Mouse (Mus musculus): ENCODE data around the gene Gm43064. TPM values are rescaled to one million over a fixed set of nuclear protein-coding genes. Genes with fewer than 3 reads are reported as not detected.

The Gm43064 gene
- 0.18 and 0.27 TPM in 2 replicates for polyA plus RNA-seq (2016; fragmentation: Nextera tagmentation; extraction: Ambion mirVana)

DNA sequence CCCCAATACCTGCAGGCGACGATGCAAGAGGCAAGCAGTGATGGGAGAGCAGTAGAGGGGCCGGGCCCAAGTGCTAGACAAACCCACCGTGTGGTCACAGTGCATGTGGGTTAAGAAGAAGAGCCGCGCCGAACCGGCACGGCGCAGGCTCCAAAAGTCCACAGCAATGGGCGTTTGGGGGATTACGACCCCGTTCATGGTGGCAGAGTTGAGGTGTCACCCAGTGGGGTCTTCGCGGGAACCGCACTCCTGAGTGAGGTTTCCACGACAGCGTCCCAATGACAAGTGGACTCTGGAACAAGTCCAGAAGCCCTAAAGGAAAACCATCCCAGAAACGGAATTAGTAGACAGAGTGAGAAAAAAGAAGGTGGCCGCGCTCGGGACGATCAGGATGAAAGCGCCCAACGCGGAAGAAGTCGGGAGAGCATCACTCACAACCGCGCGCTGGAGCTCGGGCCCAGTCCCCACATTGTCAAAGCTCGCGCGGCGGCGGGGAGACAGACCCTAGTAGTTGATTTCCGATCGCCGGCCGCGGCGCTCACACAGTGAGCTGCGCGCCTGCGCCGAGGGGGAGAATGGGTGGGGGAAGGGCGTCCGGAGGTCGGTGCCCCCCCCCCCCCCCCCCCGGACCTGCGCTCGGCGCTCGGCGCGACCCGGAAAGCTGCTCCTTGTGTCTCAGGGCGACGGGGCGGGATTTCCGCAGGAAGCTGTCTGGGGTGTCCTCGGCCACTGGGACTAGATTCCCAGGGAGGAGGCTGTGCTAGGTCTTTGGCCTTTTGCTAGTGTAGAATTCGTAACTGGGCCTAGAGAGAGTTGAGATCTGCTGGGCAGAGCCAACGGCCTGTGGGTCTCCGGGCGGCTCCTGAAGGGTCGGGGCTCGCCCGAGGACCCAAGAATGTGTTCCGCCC, at the start of gene Gm43064, which contains the start of the genes Dclre1b and Ap4b1:
TSS of gene Gm43064 (plus strand) at position 683 of the 908 bp plus-strand sequence.
TSS of gene Dclre1b (minus strand) at position 554 of the 908 bp plus-strand sequence.
TSS of gene Ap4b1 (plus strand) at position 630 of the 908 bp plus-strand sequence.
- WGBS, result under 1% methylated on average over 61 of the region's 70 CpGs
- peak within 1 kb of the TSS; percentile 82 for H3K4me3 ChIP-seq
- H3K9me3 ChIP-seq, result no peaks in the 10 kb centered on the region
- H3K4me2 ChIP-seq (replicated peaks), result peak within 1 kb of the TSS; percentile 75
- H3K36me3 ChIP-seq, result peaks cover 13% of the 10 kb centered on the region
- H3K4me1 ChIP-seq, result peaks cover 12% of the 10 kb centered on the region
- peak within 1 kb of the TSS; percentile 83 for H3K27ac ChIP-seq
- peak within 1 kb of the TSS; percentile 76 for H3K9ac ChIP-seq
- no peaks in the 10 kb centered on the region for H3K27me3 ChIP-seq
- ATAC-seq (ENCODE audit: insufficient number of reproducible peaks, insufficient read depth, low FRiP score, low TSS enrichment), result peak; percentile 93

DNA sequence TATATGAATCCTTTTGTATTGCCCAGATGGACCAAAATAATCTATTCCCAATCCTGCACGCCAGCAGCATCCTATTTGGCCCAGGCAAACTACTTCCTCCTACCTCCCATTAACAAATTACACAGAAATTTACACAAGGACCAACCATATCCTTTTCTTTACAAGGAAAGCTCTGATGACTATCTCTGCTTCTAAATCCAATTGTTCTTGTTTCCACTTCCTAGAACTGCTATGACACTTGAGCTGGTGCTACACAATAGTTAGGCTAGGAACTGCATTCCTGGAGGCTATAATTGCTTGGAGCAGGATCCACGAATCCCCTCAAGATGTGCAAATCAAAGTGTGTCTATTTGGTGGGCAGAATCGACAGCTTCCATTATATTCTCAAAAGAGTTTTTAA, 42.6 kb upstream of the Gm43064 start:
- Histone ChIP-seq H3K4me3 (no peak overlapping the region), H3K27ac (no peak overlapping the region), H3K9me3 (no peaks in the 10 kb centered on the region), H3K36me3 (peaks cover 27% of the 10 kb centered on the region), H3K9ac (no peak overlapping the region), H3K4me2 (replicated peaks) (no peak overlapping the region), H3K27me3 (no peaks in the 10 kb centered on the region), H3K4me1 (no peaks in the 10 kb centered on the region)
- no peak for ATAC-seq (ENCODE audit: insufficient number of reproducible peaks, insufficient read depth, low FRiP score, low TSS enrichment)
- 66% methylated on average over 3 of the region's 3 CpGs for WGBS

DNA sequence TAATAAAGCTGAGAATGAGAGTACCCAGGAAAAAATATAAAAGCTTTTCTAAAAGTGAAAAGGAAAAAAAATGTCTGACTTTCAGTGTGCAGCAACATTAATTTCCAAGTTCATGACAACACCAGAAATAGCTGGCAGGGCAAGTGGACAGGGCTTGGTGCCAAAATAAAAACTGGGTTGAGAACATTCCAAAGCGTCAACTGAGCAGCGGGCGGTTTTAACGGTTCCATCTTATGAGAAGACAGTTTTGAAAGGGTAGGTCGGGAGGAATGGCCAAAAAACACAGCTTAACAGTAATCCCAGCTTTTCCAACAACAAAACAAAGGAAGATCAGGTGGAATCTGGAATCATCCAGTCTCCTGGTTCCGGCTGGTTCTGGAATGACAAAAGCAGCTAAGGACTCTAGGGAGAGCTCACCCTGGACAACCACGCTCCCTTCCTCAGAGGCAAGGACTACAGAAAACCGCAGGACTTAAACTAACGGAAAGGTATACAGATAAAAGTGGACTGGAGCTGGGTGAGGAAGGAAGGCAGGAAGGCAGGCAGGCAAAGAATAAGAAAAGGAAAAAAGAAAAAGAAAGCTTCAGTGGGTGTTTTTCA, 37.7 kb upstream of the Gm43064 start:
- WGBS, result 83% methylated on average over 9 of the region's 9 CpGs
- no peak for ATAC-seq (ENCODE audit: insufficient number of reproducible peaks, insufficient read depth, low FRiP score, low TSS enrichment)

DNA sequence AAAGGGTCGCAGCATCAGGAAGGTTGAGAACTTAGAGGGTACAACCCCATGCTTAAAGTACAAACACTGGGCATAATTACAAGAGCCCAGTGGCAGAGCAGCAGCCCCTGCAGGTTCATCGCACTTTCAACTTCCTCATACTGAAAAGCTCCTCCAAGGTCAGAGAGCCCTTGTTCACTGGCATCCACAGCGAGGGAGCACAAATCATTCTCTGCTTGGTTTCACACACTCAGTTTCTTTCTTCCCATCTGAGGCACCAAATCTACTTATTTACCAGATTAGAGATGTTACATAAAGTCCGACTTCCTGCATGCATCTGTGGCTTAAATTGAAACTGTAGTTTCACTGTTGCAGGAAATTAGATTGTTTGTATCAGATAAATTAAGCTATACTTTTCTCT, 36.5 kb upstream of the Gm43064 start:
- Histone ChIP-seq H3K27ac (no peak overlapping the region), H3K27me3 (no peaks in the 10 kb centered on the region), H3K4me2 (replicated peaks) (no peak overlapping the region), H3K36me3 (peaks cover 16% of the 10 kb centered on the region), H3K4me3 (no peak overlapping the region), H3K4me1 (no peaks in the 10 kb centered on the region), H3K9ac (no peak overlapping the region), H3K9me3 (no peaks in the 10 kb centered on the region)
- no peak for ATAC-seq (ENCODE audit: insufficient number of reproducible peaks, insufficient read depth, low FRiP score, low TSS enrichment)
- WGBS, result 82% methylated on average over 4 of the region's 4 CpGs

More for the DNA sequence above, 37.7 kb upstream of the Gm43064 start:
- no peaks in the 10 kb centered on the region for H3K4me1 ChIP-seq
- H3K4me3 ChIP-seq, result no peak overlapping the region
- H3K27ac ChIP-seq, result no peak overlapping the region
- peaks cover 5% of the 10 kb centered on the region for H3K36me3 ChIP-seq
- H3K9ac ChIP-seq, result no peak overlapping the region
- H3K9me3 ChIP-seq, result no peaks in the 10 kb centered on the region
- H3K4me2 ChIP-seq (replicated peaks), result no peak overlapping the region
- no peaks in the 10 kb centered on the region for H3K27me3 ChIP-seq

DNA sequence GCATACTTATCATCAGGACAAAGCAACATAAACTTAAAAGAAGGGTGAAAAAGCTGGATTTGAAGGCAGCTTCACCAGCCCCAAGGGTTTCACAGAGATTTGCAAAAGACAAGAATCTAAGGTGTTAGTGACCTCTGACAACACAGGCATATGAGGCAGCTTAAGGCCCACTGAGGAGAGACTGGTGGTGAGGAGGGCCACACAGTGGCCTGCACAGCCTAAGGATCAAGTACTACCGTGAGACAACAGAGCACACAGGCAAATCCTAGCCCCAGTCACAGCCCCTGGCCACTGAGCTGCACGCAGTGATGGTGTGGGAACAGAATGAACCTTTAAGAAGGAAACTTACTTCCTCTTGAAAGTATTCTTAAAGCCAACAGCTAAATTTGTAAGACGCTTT, 35.9 kb upstream of the Gm43064 start:
- Histone ChIP-seq H3K27ac (no peak overlapping the region), H3K4me1 (no peaks in the 10 kb centered on the region), H3K9ac (no peak overlapping the region), H3K4me2 (replicated peaks) (no peak overlapping the region), H3K36me3 (peaks cover 19% of the 10 kb centered on the region), H3K4me3 (no peak overlapping the region), H3K27me3 (no peaks in the 10 kb centered on the region), H3K9me3 (no peaks in the 10 kb centered on the region)
- no peak; the same call in 1 of the 2 replicates for ATAC-seq (ENCODE audit: insufficient number of reproducible peaks, insufficient read depth, low FRiP score, low TSS enrichment)
- 79% methylated on average over 3 of the region's 3 CpGs for WGBS

DNA sequence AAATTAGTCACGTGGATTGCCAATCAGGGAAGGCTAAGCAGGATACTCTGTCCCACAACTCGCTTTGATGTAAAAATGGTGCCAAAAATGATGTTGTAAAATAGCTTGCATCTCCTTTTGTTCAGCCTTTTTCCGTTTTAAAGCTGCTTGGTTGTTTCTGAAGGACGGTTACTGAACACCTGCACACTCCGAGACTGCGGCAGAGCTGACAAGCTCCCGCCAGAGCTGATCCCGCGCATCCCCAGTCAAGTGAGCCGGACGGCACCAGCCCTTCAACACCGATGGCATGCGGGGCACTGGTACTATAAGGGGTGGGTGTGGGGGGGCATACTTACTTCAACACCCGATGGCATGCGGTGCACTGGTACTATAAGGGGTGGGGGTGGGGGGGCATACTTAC, 35.4 kb upstream of the Gm43064 start:
- H3K36me3 ChIP-seq, result peaks cover 15% of the 10 kb centered on the region

DNA sequence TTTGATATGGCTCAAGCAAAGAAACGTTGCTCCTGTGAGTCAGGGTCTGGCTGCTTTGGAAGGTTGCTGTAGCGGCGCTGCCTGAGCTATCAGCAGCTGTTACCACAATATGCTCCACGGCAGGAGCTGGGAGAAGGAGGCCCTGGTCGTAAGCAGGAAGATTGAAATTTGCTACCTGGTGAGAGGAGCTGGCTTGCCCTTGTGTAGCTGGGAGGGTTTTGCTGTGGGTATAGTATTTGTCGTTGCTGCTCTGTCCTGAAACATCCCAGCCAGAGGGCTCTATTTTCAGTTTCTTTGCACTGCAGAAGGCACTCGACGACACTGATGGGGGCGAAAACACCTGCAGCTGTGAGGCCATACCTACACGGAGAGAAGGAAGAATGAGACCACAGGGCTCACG, 31.4 kb upstream of the Gm43064 start:
- no peak for ATAC-seq (ENCODE audit: insufficient number of reproducible peaks, insufficient read depth, low FRiP score, low TSS enrichment)
- no peaks in the 10 kb centered on the region for H3K9me3 ChIP-seq
- no peak overlapping the region for H3K9ac ChIP-seq
- H3K27me3 ChIP-seq, result no peaks in the 10 kb centered on the region
- no peaks in the 10 kb centered on the region for H3K4me1 ChIP-seq
- H3K36me3 ChIP-seq, result peaks cover 15% of the 10 kb centered on the region
- no peak overlapping the region for H3K27ac ChIP-seq
- no peak overlapping the region for H3K4me3 ChIP-seq
- WGBS, result 95% methylated on average over 11 of the region's 11 CpGs
- no peak overlapping the region for H3K4me2 ChIP-seq (replicated peaks)

More for the DNA sequence above, 35.4 kb upstream of the Gm43064 start:
- Histone ChIP-seq H3K27me3 (no peaks in the 10 kb centered on the region), H3K9me3 (no peaks in the 10 kb centered on the region), H3K4me3 (no peak overlapping the region), H3K4me2 (replicated peaks) (no peak overlapping the region), H3K27ac (no peak overlapping the region), H3K4me1 (no peaks in the 10 kb centered on the region), H3K9ac (no peak overlapping the region)
- 88% methylated on average over 15 of the region's 15 CpGs for WGBS
- 0 out of 2 replicates have a peak, but pooled peaks have one; percentile 15 for ATAC-seq (ENCODE audit: insufficient number of reproducible peaks, insufficient read depth, low FRiP score, low TSS enrichment)

DNA sequence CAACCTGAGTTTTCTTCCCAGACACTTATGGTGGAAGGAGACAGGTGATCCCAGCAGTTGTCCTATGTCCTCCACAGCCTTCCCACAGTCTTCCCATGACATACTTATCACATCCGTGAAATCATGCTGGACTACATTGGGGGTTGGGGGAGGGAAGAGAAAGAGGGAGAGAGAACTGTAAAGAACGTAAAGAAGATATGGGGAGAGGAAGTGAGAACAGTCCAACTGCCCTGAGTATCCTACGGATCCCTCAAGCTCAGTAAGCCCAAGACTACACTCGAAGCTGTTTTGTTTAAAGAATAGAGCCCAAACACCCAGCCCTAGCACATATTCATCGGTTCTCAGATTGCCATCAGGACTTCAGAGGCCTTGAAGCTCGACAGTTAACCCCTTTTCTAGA, 30.7 kb upstream of the Gm43064 start:
- WGBS, result 86% methylated on average over 6 of the region's 6 CpGs
- H3K4me1 ChIP-seq, result no peaks in the 10 kb centered on the region
- H3K9me3 ChIP-seq, result no peaks in the 10 kb centered on the region
- H3K27ac ChIP-seq, result no peak overlapping the region
- H3K9ac ChIP-seq, result no peak overlapping the region
- H3K4me3 ChIP-seq, result no peak overlapping the region
- ATAC-seq (ENCODE audit: insufficient number of reproducible peaks, insufficient read depth, low FRiP score, low TSS enrichment), result no peak
- H3K36me3 ChIP-seq, result peaks cover 15% of the 10 kb centered on the region
- no peaks in the 10 kb centered on the region for H3K27me3 ChIP-seq
- no peak overlapping the region for H3K4me2 ChIP-seq (replicated peaks)

DNA sequence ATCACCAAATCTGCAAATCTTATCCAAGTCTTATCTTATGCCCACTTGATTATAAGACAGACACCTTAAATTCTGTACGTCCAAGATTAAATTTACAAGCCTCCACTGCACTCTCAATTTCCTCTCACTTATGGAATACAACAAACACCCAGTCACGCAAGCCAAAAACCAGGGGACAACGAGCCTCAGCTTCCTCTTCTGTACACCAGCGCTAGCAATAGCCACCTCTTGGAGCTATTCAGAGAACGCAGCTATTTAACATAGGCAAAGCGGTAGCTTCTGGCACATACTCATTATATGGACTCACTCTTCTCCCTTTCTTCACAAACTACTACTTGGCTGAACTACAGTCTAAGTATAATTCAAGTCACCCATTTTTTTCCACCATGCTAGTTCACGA, 30.2 kb upstream of the Gm43064 start:
- H3K27ac ChIP-seq, result no peak overlapping the region
- ATAC-seq (ENCODE audit: insufficient number of reproducible peaks, insufficient read depth, low FRiP score, low TSS enrichment), result no peak
- H3K4me3 ChIP-seq, result no peak overlapping the region
- peaks cover 15% of the 10 kb centered on the region for H3K36me3 ChIP-seq
- no peaks in the 10 kb centered on the region for H3K9me3 ChIP-seq
- 87% methylated on average over 7 of the region's 7 CpGs for WGBS
- H3K4me1 ChIP-seq, result no peaks in the 10 kb centered on the region
- H3K4me2 ChIP-seq (replicated peaks), result no peak overlapping the region
- no peak overlapping the region for H3K9ac ChIP-seq
- no peaks in the 10 kb centered on the region for H3K27me3 ChIP-seq

DNA sequence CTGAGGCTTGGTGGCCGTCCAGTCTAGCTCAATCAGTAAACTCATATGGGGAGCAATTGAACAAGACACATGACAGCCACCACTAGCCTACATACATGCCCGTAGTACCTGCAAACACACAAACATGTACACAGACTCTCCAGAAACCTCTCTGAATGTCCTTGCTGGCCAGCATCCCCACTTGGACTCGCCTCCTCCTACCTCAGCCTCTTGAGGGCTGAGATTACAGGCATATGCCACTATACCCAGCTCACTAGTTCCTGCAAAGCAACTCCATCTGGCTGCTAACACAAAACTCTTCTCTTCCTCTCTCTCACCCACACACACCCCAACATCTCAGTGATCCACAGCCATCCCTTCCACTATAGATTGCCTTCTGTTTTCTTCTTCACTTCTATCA, 29.1 kb upstream of the Gm43064 start:
- Histone ChIP-seq H3K4me2 (replicated peaks) (no peak overlapping the region), H3K9ac (no peak overlapping the region), H3K27me3 (no peaks in the 10 kb centered on the region), H3K4me3 (no peak overlapping the region), H3K27ac (no peak overlapping the region), H3K4me1 (no peaks in the 10 kb centered on the region), H3K36me3 (peaks cover 15% of the 10 kb centered on the region), H3K9me3 (no peaks in the 10 kb centered on the region)
- WGBS, result 88% methylated on average over 3 of the region's 3 CpGs
- ATAC-seq (ENCODE audit: insufficient number of reproducible peaks, insufficient read depth, low FRiP score, low TSS enrichment), result no peak

DNA sequence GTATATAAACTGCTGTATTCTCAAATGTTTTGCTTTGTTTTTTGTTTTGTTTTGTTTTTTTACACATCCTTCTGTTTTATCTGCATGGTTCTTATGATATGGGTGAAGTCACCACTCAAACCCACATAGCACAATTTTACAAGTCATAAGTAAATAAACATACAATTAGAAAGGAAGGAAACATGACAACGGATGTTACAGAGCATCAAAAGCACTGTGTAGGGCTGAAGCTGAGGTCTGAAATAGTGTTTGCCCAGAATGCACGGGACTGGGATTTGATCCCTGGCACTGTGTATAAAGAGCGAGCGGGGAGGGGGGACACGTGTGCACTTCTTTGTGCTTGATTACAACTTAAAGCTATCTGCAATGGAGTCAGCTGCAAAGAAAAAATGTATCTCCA, 28.6 kb upstream of the Gm43064 start:
- H3K27ac ChIP-seq, result no peak overlapping the region
- no peak overlapping the region for H3K9ac ChIP-seq
- no peaks in the 10 kb centered on the region for H3K4me1 ChIP-seq
- no peaks in the 10 kb centered on the region for H3K9me3 ChIP-seq
- no peak overlapping the region for H3K4me3 ChIP-seq
- 79% methylated on average over 5 of the region's 5 CpGs for WGBS
- no peak overlapping the region for H3K4me2 ChIP-seq (replicated peaks)
- no peaks in the 10 kb centered on the region for H3K27me3 ChIP-seq
- no peak for ATAC-seq (ENCODE audit: insufficient number of reproducible peaks, insufficient read depth, low FRiP score, low TSS enrichment)
- H3K36me3 ChIP-seq, result peaks cover 15% of the 10 kb centered on the region

Measured in embryonic facial prominence, embryonic 12.5 days (tissue).